Mouse (Mus musculus): ENCODE results near the gene Arhgef33.
A peak's percentile ranks its signal among the peaks of the same experiment; 100 is the strongest.
"Not testable (repeated sequence)": the region's sequence is repeated elsewhere in the genome, so short reads cannot be mapped to it uniquely, and the experiment has no call there.

The Arhgef33 gene

DNA sequence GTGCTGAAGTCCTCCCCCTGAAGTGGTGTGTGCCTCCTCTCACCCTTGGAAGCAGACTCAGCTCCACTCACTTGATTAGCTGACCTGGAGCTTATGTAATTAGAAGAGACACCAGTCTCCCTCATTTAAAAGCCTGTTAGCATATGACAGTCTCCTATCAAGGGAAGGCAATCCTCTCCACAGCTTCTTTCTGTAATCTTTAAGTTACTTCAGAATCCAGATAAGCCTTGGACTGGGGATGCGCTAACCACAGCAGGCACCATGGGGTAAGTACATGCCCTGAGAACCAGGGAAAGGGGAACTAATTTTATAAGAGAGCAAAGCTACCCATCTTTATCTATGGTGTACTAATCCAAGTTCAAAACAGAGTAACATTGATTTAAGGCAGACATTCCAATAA is at the start of gene Arhgef33:
Arhgef33 (plus strand) TSS at position 157 of the 400 bp plus-strand sequence.
- no peak for DNase-seq (ENCODE audit: low read depth in 1 of 2, low spot score in 2 of 2)

DNA sequence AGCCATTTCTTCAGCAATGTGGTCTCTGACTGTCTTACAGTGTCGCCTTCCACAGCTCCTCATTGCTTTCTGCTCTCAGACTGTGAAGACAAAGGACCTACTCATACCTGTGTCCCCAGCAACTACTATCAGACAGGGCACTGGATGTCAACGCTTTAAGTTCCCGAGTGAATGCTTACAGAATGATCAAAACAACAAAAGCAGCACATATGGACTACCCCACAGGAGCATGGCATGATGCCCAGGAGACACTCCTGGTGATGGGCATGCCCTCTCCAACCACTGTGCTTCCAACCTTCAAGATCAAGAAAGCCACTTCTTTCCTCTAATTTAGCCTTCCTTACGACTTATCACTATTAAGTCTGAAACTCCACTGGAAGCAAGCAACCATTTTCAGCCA is 40.1 kb upstream of the Arhgef33 start:
- no peak for DNase-seq (ENCODE audit: low read depth in 1 of 2, low spot score in 2 of 2)

DNA sequence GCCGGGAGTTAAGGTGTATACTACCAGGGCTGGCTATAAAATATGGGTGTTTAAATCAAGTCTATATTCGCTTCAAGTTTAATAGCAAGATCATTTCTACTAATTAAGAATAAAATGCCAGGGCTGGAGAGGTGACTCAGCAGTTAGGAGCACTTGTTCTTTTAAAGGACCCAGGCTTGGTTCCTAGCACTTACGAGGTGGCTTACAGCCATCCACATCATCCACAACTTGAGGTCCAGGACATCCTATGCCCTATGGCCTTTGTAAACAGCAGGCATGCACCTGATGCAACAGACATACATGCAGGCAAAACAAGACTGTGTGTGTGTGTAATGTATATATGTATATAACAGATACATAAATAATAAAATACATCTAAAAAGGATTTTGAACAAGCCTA is 39.1 kb upstream of the Arhgef33 start:
- DNase-seq (ENCODE audit: low read depth in 1 of 2, low spot score in 2 of 2) = no peak

DNA sequence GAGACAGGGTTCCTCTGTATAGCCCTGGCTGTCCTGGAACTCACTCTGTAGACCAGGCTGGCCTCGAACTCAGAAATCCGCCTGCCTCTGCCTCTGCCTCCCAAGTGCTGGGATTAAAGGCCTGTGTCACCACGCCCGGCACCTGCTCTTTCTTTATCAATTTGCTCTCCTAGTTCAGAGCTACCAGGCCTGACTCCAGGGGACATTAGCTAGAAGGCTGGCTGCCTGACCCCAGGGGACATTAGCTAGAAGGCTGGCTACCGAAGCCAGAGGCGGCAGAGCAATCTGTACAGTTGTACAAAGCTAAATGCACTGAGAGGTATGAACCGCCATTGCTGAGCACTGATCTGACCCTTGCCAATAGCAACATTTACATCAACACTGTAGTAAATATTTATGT is 36.6 kb upstream of the Arhgef33 start:
- DNase-seq (ENCODE audit: low read depth in 1 of 2, low spot score in 2 of 2) = not testable (repeated sequence)

DNA sequence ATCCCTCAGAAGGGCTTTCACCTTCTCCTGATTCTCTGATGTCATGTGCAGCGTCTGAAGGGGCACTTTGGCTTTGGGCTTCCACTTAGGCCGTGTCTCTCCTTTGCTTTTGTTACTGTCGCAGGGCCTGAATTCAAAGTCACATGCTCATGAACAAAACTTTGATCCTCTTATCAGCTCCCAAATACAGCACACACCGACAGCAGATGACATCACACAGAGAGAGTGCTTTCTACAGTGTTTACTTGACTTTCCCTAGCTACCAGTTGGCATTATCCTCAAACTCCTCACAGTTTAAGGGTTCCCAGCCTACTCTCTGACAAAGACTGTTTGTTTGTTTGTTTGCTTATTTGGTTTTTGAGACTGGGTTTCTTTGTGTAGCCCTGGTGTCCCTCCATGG is 29.0 kb upstream of the Arhgef33 start:
- DNase-seq (ENCODE audit: low read depth in 1 of 2, low spot score in 2 of 2) = no peak

DNA sequence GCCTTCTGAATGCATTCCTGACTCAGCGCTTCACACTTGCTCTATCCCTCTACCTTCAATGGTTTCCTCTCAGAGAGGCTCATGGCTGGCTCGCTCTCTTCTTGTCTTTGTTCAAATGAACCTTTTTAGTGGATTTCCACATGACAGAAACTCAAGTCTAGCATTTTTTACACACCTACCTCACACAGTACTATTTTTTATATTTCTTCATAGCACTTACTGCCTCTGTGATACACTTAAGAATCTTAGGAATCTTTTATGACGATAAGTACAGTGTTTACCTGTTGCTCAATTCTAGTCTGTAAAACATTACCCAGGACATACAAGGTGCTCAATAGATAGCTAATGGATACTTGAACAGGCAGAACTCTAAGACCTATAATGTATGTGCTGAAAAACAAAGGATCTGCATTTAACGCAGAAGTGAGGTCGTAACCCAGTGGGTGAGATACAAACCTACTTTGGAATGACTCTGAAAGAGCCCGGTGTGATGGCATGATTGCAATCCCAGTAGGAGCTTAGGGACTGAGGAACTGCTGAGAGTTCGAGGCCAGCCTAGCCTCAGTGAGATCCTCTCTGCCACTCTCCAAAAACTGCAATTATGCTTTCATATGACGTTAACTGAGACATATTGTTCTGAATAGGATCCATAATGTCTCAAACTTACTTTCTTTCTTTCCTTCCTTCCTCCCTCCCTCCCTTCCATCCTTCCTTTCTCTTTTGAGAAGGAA is 27.7 kb upstream of the Arhgef33 start:
- no peak for DNase-seq (ENCODE audit: low read depth in 1 of 2, low spot score in 2 of 2)

DNA sequence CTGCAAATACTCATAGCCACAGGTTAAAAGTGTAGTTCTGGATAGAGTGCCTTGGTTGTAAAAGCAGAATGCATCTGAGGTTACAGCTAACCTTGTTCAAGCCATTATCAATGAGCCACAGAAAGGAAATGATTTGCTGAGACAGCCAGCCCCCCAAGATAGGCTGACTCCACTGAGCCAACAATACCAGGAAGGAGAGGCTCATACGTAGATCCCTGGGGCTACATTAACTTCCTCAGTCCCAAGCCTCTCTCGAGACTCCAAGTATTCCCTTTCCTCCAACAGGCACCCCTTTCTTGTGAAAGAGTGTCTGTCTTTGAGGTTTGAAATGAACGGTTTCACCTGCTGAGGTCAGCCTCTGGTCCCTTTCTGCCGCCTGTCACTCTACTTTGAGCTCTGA is 22.8 kb upstream of the Arhgef33 start:
- DNase-seq (ENCODE audit: low read depth in 1 of 2, low spot score in 2 of 2) = no peak

DNA sequence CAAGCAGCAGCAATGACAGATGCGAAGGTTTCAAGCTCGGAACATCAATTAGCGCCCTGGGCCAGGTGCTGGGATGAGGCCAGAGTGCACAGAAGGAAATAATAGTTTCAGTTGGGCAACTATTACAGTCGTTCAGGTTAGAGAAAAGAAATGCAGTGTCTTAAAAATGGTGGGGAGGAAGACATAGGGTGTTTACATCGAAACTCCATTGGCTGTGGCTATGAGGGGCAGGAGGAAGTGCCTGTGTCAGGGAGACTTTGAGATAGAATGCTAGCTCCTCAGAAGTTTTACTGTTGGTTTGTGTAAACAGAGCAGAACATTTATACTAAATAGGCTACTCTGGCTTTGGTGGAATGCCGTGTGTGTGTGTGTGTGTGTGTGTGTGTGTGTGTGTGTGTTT is 19.2 kb upstream of the Arhgef33 start:
- DNase-seq (ENCODE audit: low read depth in 1 of 2, low spot score in 2 of 2) = no peak

- no peak for DNase-seq (ENCODE audit: low read depth in 1 of 2, low spot score in 2 of 2)
Observed at GRCm38 (mm10) chr17:80289280-80290073, 17.7 kb upstream of the Arhgef33 start.

DNA sequence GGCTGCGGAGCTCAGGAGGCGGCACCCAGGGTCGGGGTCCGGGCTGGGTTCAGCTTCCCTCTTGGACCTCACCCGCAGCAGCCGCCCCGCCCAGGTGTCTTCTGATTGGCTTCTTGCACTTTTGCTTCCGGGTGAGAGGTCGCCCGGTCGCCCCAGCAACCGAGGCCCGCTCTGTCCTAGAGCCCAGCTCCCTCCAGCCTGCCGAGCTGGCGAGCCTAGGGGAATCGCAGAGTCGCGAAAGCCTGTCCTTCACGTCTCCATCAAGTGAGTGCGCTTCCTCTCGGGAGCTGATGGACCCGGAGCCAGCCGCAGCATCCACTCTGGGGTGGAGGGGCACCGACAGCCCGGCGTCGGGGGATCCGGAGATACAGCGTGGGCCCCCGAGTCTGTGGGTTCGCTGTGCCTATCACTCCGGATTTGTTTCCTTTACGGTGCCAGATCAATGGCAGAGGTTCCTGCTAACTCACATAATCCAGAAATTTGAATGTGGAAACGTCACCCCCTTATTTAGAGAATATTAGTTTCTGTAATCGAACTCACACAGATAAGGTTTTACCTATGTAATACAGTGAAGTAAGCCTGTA is 17.0 kb upstream of the Arhgef33 start, which contains the start of the genes Morn2 and Dhx57:
Morn2 (plus strand) TSS at position 130 of the 584 bp plus-strand sequence.
Dhx57 (minus strand) TSS at position 403 of the 584 bp plus-strand sequence.
- DNase-seq (ENCODE audit: low read depth in 1 of 2, low spot score in 2 of 2) = peak; percentile 85 to 93

DNA sequence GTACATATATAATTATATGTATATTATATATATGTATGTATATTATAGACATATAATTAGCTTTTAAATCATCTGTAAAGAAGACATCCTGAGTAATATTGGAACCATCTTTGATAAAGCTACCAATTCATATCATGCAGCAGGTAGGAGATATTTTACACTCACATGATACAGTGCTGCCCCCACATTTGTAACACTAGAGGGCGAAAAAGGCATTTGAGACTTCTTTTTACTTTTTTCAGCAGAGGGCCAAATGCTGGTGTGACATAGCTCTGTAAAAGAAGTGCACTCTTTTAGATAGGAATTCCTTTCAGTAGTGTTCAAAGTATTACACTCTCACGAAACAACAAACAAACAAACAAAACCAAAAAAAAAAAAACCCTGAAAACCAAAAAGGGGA is 16.1 kb upstream of the Arhgef33 start:
- no peak for DNase-seq (ENCODE audit: low read depth in 1 of 2, low spot score in 2 of 2)

- DNase-seq (ENCODE audit: low read depth in 1 of 2, low spot score in 2 of 2) = no peak
Observed at GRCm38 (mm10) chr17:80295258-80295657, 11.9 kb upstream of the Arhgef33 start.

- no peak for DNase-seq (ENCODE audit: low read depth in 1 of 2, low spot score in 2 of 2)
Observed at GRCm38 (mm10) chr17:80298844-80299243, 8.4 kb upstream of the Arhgef33 start.

DNA sequence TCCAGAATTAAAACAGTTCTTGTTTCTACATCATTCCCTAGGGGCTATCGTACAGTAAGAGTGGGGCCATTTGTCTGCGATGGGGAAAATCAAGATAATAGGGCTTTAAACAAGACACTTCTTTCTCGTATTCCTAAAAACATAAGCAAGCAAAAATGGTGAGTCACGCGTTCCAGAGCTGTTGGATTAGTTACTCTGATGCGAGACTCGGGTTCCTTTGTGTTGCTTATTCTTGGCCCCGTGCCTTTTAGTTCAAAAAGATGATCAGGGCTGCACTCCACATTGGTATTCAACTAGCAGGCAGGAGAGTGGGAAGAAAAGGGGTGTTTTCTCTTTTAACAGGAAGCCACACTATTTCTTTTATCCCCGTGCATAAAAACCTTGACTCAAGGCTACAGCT is 4.6 kb downstream of the Arhgef33 start:
- DNase-seq (ENCODE audit: low read depth in 1 of 2, low spot score in 2 of 2) = no peak

DNA sequence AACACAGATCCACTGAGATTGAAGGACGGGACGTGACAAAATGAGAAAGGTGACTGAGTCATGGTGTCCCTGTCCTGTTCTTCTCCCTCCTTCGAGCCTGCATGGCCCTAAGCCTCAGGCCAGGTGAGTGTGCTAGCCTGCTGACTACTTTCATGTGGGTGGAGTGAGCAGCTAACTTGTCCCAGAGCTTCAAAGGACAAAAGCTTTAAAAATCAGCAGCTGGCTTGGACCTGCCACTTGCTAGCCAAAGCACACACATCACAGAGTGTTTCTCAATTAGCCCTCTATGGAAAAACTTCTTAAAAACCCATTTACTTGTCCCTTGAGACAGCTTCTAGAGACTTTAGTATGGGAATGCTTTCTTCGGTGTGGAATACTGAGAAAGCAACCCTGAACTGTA is 5.2 kb downstream of the Arhgef33 start:
- DNase-seq (ENCODE audit: low read depth in 1 of 2, low spot score in 2 of 2) = no peak

DNA sequence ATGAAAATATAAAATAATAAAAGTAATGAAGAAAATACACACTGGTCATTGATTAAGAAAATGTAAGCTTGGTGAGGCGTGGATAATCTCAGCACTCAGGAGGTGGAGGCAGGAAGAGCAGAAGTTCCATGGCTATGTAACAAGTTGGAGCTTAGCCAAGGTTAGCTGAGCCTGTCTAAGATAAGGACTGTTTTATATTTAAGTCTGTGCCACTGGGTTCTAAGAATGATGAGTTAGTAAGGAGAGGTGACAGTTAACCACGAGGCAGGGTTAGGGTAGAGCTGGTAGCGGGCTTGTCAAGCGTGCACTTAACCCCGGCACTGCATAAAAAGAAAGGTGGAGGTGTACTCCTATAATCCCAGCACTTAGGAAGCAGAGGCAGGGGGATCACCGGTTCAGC is 15.0 kb downstream of the Arhgef33 start:
- DNase-seq (ENCODE audit: low read depth in 1 of 2, low spot score in 2 of 2) = no peak

DNA sequence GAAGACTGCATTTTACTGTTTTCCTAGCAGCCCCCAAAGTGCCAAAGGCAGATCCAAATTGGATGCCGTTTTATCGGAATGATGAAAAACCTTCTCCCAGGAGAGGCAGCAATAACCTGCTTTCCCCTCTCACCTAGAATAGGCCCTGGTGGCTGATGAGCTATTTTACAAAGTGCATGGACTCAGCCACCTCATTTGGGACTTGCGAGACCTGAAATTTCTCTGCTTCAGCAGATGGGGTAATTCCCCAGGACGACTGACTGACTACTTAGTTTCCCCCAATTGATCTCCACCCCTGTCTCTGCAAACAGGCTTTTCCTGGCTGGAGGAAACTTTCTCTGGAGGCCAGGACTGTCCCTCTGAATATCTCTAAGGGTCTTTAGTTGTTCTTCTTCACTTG is 15.8 kb downstream of the Arhgef33 start:
- DNase-seq (ENCODE audit: low read depth in 1 of 2, low spot score in 2 of 2) = no peak

DNA sequence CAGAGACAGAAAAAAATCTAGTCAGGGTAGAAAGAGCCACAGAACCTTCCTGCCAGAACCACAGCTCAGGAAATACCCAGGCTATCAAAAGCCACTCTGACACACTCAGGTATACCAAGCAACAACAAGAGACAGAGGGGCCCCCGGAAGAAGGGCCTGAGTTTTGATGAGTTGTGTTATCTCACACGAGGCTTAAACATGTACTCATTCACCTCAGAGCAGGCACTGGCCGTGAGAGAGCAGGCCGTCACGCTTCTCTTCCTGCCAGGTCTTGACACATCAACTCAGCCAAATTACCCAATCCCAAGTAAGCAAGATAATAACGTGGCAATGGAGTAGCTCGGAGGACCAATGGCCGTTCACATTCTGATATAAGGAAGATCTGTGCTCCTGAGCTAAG is 16.5 kb downstream of the Arhgef33 start:
- no peak for DNase-seq (ENCODE audit: low read depth in 1 of 2, low spot score in 2 of 2)

GRCm38 (mm10) chr17:80324521-80324920 is 17.3 kb downstream of the Arhgef33 start:
- no peak for DNase-seq (ENCODE audit: low read depth in 1 of 2, low spot score in 2 of 2)

GRCm38 (mm10) chr17:80325456-80325855 is 18.2 kb downstream of the Arhgef33 start:
- no peak for DNase-seq (ENCODE audit: low read depth in 1 of 2, low spot score in 2 of 2)

- no peak for DNase-seq (ENCODE audit: low read depth in 1 of 2, low spot score in 2 of 2)
Observed at GRCm38 (mm10) chr17:80326431-80326830, 19.2 kb downstream of the Arhgef33 start.

GRCm38 (mm10) chr17:80332386-80332785 is 25.2 kb downstream of the Arhgef33 start:
- DNase-seq (ENCODE audit: low read depth in 1 of 2, low spot score in 2 of 2) = no peak

Data from monocyte, adult 2 months (primary cell).